Mouse (Mus musculus) gastrocnemius, adult 2 months (tissue): ENCODE results near the gene Hs2st1. TPM values are rescaled to one million over a fixed set of nuclear protein-coding genes. Genes with fewer than 3 reads are reported as not detected.

ENCODE experiments used
- DNase-seq: peaks from one replicate; pipeline ENCODE4 v3.0.0; 2022
- H3K27ac ChIP-seq: fragments of 200-600 bp; 2 replicates; pipeline ENCODE4 v1.8.1; 2022; ENCODE audit warnings: mild to moderate bottlenecking
- H3K4me3 ChIP-seq: fragments of 200-600 bp; 2 replicates; pipeline ENCODE4 v1.8.1; 2022; ENCODE audit warnings: mild to moderate bottlenecking, moderate library complexity
- CTCF ChIP-seq: fragments of 200-600 bp; IDR thresholded peaks from 2 replicates; pipeline ENCODE4 v1.8.1; 2022; ENCODE audit warnings: antibody characterized with exemption, mild to moderate bottlenecking, moderate library complexity
- intact Hi-C: fragments of 180-260 bp; cut with DNase I; formaldehyde crosslinking; loops from one replicate; pipeline ENCODE4 v1.15.1; 2025
- total RNA-seq, 2 experiments: library from RNA; stranded (reverse); gene quantifications; 2 replicates each; pipeline ENCODE4 v1.2.3; 2021

The Hs2st1 gene
- total RNA-seq, 2 experiments from 2014 or later: 12.8 to 14.8 TPM

- H3K4me3 ChIP-seq: no peak overlapping the region
- DNase-seq: no peak
- no peak overlapping the region for H3K27ac ChIP-seq
- TF ChIP-seq CTCF: no peak
- intact Hi-C loops: no loop called here
Measured at GRCm38 (mm10) chr3:144513169-144514121, 56.5 kb downstream of the Hs2st1 start.

DNA sequence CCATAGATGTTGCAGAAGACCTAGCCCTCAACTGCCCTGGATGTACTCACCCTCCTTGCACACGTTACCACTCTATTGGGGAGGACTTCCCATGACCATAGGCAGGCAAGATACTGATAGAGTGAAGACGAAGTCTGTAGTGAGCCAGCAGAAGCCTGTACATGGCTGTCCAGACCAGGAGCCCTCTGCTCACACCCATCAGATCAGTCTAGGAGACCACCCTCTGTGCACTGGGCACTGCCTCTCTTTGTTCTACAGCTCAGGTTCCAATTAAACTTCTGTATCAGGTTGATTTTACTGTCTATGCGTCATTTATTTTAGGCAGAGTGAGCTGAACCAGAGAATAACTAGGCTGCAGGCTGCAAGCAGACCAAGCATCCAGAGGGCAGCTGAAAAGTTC lies 59.3 kb downstream of the Hs2st1 start:
- no peak for DNase-seq

GRCm38 (mm10) chr3:144508342-144508741 lies 61.6 kb downstream of the Hs2st1 start:
- intact Hi-C loops: loop anchor here (5.0 kb wide), 1 partner anchor 44 kb away; no protein-coding TSS in a partner anchor
- no peak overlapping the region for H3K4me3 ChIP-seq
- TF ChIP-seq CTCF: no peak
- H3K27ac ChIP-seq: peak overlapping the region; percentile 86
- no peak for DNase-seq

More for the DNA sequence above, 59.3 kb downstream of the Hs2st1 start:
- Histone ChIP-seq H3K4me3 (no peak overlapping the region), H3K27ac (no peak overlapping the region)
- TF ChIP-seq CTCF: no peak
- intact Hi-C loops: no loop called here

- no peak overlapping the region for H3K4me3 ChIP-seq
- no peak for DNase-seq
- no peak for TF ChIP-seq CTCF
- H3K27ac ChIP-seq: peak overlapping the region; percentile 86
- intact Hi-C loops: loop anchor here (5.0 kb wide), 1 partner anchor 44 kb away; no protein-coding TSS in a partner anchor
Measured at GRCm38 (mm10) chr3:144507885-144508284, 62.1 kb downstream of the Hs2st1 start.

GRCm38 (mm10) chr3:144506213-144506612 lies 63.8 kb downstream of the Hs2st1 start:
- peak; percentile 75 for DNase-seq
- intact Hi-C loops: loop anchor here (5.0 kb wide), 1 partner anchor 46 kb away; no protein-coding TSS in a partner anchor
- peak overlapping the region; percentile 86 for H3K27ac ChIP-seq
- no peak for TF ChIP-seq CTCF
- H3K4me3 ChIP-seq: peak overlapping the region; percentile 53

GRCm38 (mm10) chr3:144501930-144502329 lies 68.1 kb downstream of the Hs2st1 start:
- H3K4me3 ChIP-seq: no peak overlapping the region
- intact Hi-C loops: no loop called here
- DNase-seq: no peak
- H3K27ac ChIP-seq: peak overlapping the region; percentile 28; the same call in 1 of the 2 replicates
- TF ChIP-seq CTCF: no peak

- no peak for TF ChIP-seq CTCF
- DNase-seq: no peak
- Histone ChIP-seq H3K27ac (no peak overlapping the region), H3K4me3 (no peak overlapping the region)
- intact Hi-C loops: no loop called here
Measured at GRCm38 (mm10) chr3:144496762-144497161, 73.2 kb downstream of the Hs2st1 start.

- no peak for TF ChIP-seq CTCF
- Histone ChIP-seq H3K27ac (no peak overlapping the region), H3K4me3 (no peak overlapping the region)
- DNase-seq: no peak
- intact Hi-C loops: no loop called here
Measured at GRCm38 (mm10) chr3:144494838-144495237, 75.1 kb downstream of the Hs2st1 start.

DNA sequence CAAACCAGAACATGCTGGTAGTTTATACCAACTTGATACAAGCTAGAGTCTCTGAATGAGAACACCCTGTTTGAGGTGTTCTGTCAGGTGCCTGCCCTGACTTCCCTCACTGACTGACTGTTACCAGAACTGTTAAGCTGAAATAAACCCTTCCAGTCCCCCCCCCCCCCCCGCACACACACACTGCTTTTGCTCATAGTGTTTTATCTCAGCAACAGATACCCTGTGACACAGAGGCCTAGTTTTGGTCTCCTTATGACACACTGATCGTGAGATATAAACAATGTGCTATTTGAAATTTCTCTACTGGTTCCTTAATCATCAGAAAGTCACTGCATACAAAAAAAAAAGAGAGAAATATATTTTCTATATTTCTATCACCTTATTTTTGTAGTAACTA lies 81.2 kb downstream of the Hs2st1 start:
- intact Hi-C loops: no loop called here
- Histone ChIP-seq H3K4me3 (no peak overlapping the region), H3K27ac (no peak overlapping the region)
- TF ChIP-seq CTCF: no peak
- no peak for DNase-seq

DNA sequence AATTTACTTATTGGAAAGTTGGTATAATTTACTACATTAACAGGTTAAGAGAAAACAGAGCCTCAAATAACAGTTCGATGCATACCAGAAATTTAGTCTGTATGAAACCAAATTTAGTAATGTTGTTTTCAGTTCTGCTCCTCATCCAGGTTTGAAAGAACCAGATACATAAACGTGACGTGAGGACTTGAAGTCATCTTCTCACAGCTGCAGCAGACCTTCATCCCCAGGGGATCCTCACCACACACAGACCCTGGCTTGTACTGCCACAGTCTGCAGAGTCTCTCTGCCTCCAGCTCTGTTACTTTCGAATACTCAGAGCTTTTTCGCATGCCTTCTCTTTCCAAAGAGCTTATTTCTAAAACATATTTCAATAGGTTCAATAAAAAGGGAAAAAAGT lies 89.4 kb downstream of the Hs2st1 start:
- H3K4me3 ChIP-seq: no peak overlapping the region
- intact Hi-C loops: no loop called here
- DNase-seq: no peak
- no peak for TF ChIP-seq CTCF
- no peak overlapping the region for H3K27ac ChIP-seq

DNA sequence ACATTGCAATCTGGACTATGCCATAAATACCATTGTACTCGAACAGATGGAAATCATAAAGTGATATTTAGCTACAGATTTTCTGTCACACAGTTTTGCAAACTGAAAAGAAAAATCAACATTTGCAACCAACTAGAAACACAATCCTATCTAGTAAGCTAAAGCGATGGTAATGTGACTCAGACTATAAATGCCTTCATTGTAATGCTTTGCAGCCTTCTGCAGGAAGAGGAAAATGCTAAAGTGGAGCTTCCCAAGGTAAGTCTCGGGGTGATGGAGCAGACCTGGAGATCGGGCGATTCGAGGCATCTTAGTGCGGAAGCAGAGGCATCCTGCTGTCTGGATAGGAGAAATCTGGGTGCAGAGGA lies 91.6 kb downstream of the Hs2st1 start:
- TF ChIP-seq CTCF: no peak
- no peak overlapping the region for H3K27ac ChIP-seq
- H3K4me3 ChIP-seq: no peak overlapping the region
- intact Hi-C loops: no loop called here
- DNase-seq: no peak

- Histone ChIP-seq H3K27ac (no peak overlapping the region), H3K4me3 (no peak overlapping the region)
- intact Hi-C loops: no loop called here
- no peak for DNase-seq
- no peak for TF ChIP-seq CTCF
Measured at GRCm38 (mm10) chr3:144477707-144478426, 92.1 kb downstream of the Hs2st1 start.

DNA sequence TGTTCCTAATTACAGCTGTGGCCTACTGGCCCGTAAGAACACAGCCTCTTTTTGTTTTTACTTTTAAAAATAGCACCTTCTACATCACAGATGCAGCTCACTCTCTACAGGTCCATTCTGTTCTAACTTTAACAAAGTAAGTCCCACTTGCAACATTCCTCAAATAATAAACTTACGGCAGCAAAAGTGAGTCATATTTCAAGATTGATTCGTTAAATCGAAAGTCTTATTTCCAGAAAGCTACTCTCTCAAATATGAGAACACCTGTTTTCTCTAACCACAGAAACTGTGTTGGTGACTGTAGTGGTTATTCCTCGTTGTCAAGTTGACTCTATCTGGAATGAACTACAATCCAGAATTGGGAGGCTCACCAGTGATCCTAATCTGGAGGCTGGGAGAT lies 94.1 kb downstream of the Hs2st1 start:
- TF ChIP-seq CTCF: no peak
- no peak for DNase-seq
- no peak overlapping the region for H3K27ac ChIP-seq
- H3K4me3 ChIP-seq: no peak overlapping the region
- intact Hi-C loops: no loop called here
